Mouse (Mus musculus): ENCODE data around the gene Zfp593.

DNA sequence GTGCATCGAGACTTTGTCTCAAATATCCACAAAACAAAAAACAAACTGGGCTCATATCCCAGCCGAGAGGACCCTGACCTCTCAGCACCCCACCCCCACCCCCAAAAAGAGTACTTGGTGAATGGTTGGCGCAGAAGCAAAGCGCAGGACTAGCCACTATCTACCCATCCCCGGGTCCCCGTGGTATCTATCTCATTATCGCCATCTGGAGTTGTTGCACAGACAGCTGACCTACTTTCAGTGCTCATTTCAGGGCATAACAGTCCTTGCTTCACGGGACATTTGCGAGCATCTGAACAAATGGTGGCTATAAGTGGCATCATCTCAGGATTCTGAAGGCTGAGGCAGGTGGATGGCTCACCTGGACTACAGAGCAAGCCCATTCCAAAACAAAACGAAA, 6.7 kb downstream of the Zfp593 start:
- TF ChIP-seq CTCF (IDR thresholded peaks at IDR 0.05; ENCODE audit: extremely low read depth, insufficient read length, insufficient replicate concordance, low read depth, low read length) = no peak
- no peak for TF ChIP-seq POLR2A (IDR thresholded peaks at IDR 0.05; ENCODE audit: low read depth, low read length)

Measured in small intestine, adult 2 months (tissue).